Mouse (Mus musculus) megakaryocyte, embryonic 14.5 days (primary cell): ENCODE results near the gene Crispld2.

Experiments used
- FLI1 ChIP-seq: IDR thresholded peaks from 2 replicates; pipeline ENCODE4 v1.6.1; 2012; ENCODE audit warnings: low read length, inconsistent platforms, mixed read lengths
- GATA1 ChIP-seq: IDR thresholded peaks from 3 replicates; pipeline ENCODE4 v1.6.1; 2012; ENCODE audit warnings: mixed read lengths, low read length, inconsistent platforms, borderline replicate concordance

DNA sequence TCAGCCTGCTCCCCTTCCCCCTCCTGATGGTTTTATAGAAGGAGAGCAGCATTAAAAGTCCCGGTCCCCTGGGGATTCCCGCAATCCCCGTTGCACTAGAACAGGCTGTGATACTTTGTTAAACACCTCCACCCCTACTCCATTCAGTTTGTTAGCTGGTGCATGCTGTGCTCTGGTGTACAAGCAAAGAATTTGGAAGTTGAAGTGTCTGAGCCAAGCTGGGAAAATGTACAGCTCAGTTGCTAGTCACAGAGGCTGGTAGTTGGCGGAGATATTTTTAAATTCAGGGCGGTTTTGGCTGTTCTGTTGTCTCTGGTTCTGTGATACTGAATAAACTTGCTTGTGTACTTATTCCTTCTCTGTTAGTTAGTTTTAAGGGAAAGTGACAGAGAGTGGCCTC lies 39.5 kb upstream of the Crispld2 start:
- no peak for TF ChIP-seq GATA1
- TF ChIP-seq FLI1, result no peak
